Mouse (Mus musculus) v-Abl transformed pro-B cells (cell line): ENCODE data around the gene Mpp6.

Experiments
- in situ Hi-C, 2 experiments: fragments of 400-800 bp; cut with MboI; formaldehyde crosslinking; loops; one replicate each; pipeline ENCODE4 v1.15.1; 2025; ENCODE audit not compliant: unreplicated experiment in 2 of 2

Gene Mpp6

DNA sequence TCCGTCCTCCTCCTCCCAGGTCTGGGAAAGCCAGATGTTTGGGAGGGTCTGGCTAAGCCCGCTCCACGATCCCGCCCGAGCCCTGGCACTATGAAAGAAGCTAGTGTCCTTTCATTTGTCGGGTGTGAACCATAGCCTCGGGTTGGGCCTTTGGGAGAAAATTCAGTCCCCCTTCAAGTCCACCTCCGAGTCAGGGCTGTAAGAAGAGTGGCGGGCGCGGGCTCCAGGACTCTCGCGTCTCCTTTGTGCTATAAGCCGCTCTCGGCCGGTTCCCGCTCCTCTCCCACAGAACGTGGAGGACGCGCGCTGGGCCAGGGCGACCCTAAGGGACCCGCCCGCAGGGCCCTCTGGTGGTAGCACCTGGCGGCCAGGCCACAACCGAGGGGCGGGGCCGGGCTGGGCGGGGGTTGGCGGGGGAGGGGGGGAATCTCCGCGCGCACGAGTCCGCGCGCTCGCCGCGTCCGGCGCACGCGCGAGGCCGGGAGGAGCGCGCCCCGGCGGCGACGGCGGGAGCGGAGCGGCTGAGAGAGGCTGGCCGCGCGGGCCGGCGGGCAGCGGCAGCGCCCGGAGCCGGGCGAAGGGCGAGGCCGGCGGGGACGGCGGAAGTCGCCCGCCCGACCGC lies at the start of gene Mpp6:
Gene Mpp6 (plus strand): TSS at position 485 of the 622 bp plus-strand sequence.
- in situ Hi-C loops = loop anchor here (5.0 to 25.0 kb wide), 10 partner anchors 52 to 1065 kb away; partner anchors contain the start of genes Cycs (in 2 of the 2), Tra2a (in 2 of the 2) and Malsu1 (in 1 of the 2)

GRCm38 (mm10) chr6:50066172-50066571 lies 43.9 kb upstream of the Mpp6 start:
- in situ Hi-C loops = no loop called here

GRCm38 (mm10) chr6:50068490-50068889 lies 41.6 kb upstream of the Mpp6 start:
- in situ Hi-C loops = no loop called here

- in situ Hi-C loops = no loop called here
These were observed 34.8 kb upstream of the Mpp6 start for GRCm38 (mm10) chr6:50075248-50075647.

DNA sequence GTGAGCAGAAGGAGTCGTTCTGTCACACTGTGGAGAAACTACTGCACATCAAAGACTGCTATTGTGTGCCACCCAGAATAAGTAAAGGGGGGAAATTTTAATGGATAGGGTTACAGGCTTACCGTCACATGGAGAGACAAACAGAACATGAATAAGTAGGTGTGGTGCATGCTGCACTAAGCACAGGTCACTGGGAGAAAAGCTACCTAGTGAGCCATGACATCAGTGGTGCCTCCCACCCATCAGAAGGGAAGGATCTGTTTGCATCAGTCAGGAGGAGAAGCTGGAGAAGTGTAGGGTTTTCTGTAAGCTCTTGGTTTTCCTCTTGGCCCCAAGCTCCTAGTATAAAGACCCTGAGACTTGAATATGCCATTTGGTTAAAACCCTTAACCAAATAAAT lies 33.6 kb upstream of the Mpp6 start:
- in situ Hi-C loops = no loop called here

DNA sequence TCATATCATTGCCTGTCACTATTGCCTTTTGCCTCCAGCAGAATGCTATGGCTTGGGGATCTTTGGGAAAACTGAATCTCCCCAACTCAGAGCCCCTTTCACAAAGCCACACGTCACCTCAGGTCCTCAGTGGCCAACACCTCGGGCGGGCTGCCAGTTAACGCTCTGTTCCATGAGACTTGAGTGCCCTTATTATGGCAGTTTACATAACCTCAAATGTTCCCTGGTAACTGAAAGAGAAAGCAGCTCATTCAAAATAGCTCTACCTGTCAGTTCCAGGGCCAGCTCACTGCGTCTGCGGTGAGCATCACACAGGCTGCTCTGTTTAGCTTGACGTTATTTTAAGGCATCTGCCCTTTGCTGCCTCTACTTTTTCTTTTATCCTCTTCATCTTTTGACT lies 29.6 kb upstream of the Mpp6 start:
- in situ Hi-C loops = no loop called here

GRCm38 (mm10) chr6:50085206-50085605 lies 24.8 kb upstream of the Mpp6 start:
- in situ Hi-C loops = no loop called here

- in situ Hi-C loops = no loop called here
These were observed 20.7 kb upstream of the Mpp6 start for GRCm38 (mm10) chr6:50089333-50089732.

GRCm38 (mm10) chr6:50090221-50090620 lies 19.8 kb upstream of the Mpp6 start:
- in situ Hi-C loops = no loop called here

DNA sequence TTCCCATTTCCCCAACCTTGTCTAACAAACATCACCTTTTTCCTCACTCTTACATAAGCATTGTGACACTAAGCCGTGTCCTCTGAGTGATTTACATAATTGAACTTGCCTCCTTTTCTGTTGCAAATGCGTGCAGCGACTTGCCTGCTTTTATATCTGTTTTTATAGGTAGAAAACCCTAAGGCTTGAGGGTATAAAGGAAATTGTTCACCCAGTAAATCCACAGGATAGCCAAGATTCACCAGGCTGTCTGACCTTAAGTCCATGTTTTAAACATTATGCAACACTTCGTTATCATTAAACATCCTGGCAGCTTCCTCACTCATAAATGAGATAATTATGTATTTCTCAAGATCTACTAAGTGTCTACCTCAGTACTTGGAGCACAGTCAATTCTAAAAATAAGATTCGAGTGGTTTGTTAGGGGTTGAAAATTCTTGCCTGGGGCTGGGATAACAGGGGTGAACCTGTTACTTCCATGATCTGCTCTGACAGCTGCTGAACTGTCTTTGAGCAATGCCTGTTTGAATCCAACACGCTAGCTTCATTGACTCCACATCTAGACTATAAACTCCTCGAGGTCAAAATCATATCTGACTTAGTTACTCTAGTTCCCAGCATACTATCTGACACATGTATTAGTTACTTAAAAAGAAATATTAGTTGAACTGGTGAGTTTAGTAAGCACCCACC lies 18.4 kb upstream of the Mpp6 start:
- in situ Hi-C loops = no loop called here

DNA sequence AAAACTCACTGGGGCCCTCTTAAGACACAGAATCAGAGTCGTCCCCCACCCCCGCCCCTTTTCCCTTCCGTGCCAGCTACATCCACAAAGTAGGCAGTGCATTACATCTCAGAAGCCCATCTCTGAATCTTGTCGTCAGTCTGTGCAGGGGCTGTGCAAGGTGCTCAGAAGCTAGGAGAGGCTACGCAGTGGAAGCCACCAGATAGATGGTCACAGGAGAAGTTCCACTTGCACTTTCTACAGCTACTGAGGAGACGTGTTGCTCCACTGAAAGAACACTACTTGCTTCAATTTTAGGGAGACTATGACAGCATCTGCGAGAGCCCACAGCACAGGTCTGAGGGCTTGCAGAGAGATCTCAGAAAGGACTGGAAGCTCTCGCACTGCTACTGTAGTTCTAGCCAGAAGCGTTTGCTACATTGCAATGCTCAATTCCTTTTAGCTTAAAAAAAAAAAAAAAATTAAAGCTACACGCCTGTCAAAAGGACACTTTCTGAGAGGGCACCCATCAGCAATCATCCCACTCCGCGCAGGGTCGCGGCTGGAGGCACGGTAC lies 762 bp upstream of the Mpp6 start:
- in situ Hi-C loops = loop anchor here (5.0 to 25.0 kb wide), 4 partner anchors 456 to 1047 kb away; partner anchors contain the start of genes Cycs (in 1 of the 2) and Malsu1 (in 1 of the 2)

DNA sequence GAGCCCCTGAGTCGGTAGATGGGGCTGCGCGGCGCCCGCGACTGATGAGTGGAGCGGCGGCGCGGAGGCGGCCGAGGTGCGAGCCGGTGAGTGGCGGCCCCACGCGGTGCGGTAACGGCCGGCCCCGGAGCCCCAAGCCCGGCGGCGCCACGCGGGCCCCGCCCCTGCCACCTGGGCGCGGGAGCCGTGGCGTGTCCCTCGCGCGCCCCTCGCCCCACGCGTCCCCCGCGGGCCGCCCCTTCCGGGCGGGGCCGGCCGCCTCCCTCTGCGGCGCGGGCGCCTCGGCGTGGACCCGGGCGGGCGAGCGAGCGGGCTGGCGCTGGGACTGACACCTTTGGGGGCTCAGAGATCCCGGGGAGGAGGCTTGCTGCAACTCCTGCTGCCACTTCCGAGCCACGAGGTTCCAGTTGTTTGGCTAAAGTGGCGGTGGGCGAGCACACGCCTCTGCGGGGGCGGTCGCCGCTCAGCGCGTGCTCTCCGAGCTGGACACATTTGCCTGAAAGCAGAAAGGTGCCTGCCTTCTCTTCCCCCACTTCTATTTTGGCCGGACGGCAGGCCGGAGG lies 419 bp downstream of the Mpp6 start:
- in situ Hi-C loops = loop anchor here (5.0 to 25.0 kb wide), 8 partner anchors 52 to 1064 kb away; partner anchors contain the start of genes Tra2a (in 2 of the 2), Cycs (in 1 of the 2) and Malsu1 (in 1 of the 2)

GRCm38 (mm10) chr6:50111111-50111655 lies 1.1 kb downstream of the Mpp6 start:
- in situ Hi-C loops = loop anchor here (5.0 to 25.0 kb wide), 8 partner anchors 51 to 1064 kb away; partner anchors contain the start of genes Tra2a (in 2 of the 2), Cycs (in 1 of the 2) and Malsu1 (in 1 of the 2)

DNA sequence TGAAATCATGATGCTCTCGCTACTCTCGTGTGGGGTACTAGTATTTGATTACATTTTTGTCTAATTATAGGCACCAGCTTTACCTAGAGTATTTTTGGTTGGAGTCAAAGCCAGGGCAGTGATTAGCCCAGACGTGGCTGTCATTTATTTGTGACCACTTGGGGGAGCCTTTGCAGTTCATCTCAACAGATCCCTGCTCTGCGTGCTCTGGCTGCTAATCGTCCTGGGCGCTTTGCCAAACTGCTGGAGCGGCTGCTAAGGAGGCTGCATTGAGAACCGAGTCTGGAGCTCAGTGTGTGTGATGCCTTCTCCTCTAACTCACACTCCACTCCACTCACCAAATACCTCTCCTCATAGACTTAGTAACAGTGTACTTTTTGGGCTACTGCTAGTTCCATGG lies 2.7 kb downstream of the Mpp6 start:
- in situ Hi-C loops = loop anchor here (5.0 to 25.0 kb wide), 8 partner anchors 50 to 1062 kb away; partner anchors contain the start of genes Tra2a (in 2 of the 2), Cycs (in 1 of the 2) and Malsu1 (in 1 of the 2)

DNA sequence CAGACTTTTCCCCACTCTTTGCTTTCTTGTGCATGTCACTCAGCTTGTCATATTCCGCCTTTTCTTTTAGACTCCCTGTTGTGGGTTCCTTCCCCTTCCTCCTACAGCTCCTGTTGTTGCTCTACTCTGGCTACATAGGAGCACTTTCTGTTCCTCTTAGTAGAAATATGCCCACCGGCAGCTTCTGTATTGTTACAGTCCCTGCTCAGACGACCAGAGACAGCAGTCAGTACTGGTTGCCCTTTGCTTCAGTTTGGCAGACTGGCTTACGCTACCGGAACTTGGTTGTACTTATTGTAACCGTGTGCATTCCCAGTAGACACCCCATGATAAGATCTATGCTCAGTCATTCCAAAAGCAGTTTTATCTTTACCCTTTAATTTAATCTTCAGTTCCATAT lies 4.2 kb downstream of the Mpp6 start:
- in situ Hi-C loops = loop anchor here (5.0 to 25.0 kb wide), 8 partner anchors 48 to 1061 kb away; partner anchors contain the start of genes Tra2a (in 2 of the 2), Cycs (in 1 of the 2) and Malsu1 (in 1 of the 2)

DNA sequence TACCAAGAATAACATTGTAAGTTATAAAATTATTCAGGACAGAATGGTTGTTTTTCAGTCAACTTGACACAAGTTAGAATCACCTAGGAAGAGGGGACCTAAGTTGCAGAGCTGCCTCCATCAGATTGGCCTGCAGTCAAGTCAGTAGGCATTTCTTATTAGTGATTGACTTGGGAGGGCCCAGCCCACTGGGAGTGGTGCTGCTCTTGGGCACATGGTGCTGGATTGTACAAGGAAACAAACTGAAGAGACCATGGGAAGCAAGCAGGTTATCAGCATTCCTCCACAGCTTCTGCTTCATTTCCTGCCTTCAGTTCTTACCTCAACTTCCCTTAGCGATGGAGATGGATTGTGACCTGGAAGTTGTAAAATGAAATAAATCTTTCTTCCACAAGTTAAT lies 10.9 kb downstream of the Mpp6 start:
- in situ Hi-C loops = loop anchor here in 1 of 2 experiments (25.0 kb wide), 1 partner anchor 1059 kb away; the partner anchor contains the start of gene Malsu1

DNA sequence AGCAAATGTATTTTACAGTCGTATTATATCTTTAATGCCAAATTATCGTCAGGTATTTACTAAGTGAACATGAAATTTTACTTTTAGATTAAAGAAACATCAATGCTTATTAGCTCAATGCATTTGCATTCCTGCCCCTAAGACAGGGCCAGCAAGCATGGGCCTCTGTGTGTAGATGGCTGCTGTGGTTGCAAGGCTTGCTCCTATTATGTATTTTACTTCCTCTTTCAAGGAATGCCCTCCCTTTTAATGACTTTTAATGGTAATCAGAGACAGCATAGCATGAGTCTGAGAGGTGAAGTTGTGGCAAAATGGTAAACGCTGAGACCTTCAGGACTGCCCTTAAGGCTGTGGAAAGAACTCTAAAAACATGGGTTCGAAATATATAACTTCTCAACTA lies 12.8 kb downstream of the Mpp6 start:
- in situ Hi-C loops = loop anchor here in 1 of 2 experiments (25.0 kb wide), 1 partner anchor 1061 kb away; the partner anchor contains the start of gene Malsu1

GRCm38 (mm10) chr6:50124197-50124596 lies 14.2 kb downstream of the Mpp6 start:
- in situ Hi-C loops = loop anchor here in 1 of 2 experiments (25.0 kb wide), 1 partner anchor 1062 kb away; the partner anchor contains the start of gene Malsu1

DNA sequence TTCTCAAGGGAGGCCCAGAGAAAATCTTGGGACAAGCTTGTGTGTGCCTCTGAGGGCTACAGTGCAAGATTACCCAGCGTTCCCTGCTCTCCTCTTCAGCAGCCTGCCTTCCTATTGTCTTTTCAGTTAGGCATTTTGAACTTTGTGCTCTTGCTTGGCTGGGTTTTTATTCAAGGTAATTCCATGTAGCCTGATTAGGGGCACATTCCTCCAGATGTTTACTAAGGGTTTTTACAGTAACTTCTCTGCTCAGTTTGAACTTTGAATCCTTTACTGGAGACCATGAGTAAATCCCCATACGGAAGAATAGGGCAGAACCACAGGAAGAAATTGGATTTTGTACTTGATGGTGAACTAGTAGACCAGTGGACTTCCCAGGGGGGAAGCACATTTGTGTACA lies 16.3 kb downstream of the Mpp6 start:
- in situ Hi-C loops = no loop called here

DNA sequence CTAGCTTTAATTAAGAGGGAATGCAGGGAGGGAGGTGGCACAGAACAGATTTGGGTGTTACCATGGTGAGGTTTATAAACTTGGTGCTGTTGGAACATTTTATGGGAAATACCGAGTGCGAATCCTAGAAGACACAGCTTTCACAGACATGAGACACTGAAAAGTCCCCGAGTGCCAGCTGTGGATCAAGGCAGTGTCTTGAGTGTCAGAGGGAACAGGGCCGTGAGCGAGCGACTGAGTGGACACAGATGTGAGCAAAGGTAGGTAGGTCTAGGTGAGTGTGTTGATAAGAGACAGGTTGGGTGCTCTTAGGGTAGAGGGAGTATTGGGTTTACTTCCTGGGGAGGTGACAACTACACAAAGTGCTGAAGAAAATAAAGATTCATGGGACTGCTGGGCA lies 17.5 kb downstream of the Mpp6 start:
- in situ Hi-C loops = no loop called here
